Mouse (Mus musculus) kidney, adult 8-10 months (tissue): ENCODE results near the gene Hsd17b7.

Experiments
- DNase-seq, 2 experiments: peaks; one replicate each; pipeline ENCODE4 v3.0.0; 2022

Gene Hsd17b7

DNA sequence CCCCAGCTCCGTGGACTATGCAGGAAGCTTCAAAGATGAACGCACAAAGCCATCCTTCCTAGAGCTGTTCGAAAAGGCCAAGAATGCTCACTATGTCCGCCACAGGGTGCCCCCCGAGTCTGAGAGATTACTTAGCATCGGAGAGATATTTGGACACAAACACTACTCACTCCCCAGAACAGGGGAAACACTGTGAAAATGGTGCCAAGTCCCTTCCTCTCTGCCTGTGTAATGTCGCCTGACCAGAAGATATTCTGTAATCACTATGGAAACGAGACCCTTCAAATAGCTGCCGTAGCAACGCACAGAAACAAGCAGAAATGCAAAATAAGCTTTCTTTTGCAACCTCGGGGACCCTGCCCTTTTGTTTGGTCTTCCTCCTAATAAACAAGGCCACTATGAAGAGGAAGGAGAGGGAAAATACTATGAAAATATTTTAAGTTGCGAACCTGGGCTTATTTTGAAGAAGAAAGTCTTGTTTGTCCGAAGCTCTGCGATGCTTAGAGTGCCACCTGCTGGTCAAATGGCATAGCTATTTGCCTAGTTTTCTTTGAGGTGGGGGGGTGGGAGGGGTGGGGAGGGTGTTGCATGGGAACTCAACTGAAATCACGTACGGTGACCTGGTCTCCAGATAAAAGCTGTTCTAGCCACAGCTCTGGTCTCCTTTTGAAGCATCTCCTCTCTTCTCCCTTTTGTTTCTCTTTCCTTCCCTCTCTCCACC lies 34.9 kb downstream of the Hsd17b7 start:
- peak in 1 of 2 experiments; percentile 45 for DNase-seq

DNA sequence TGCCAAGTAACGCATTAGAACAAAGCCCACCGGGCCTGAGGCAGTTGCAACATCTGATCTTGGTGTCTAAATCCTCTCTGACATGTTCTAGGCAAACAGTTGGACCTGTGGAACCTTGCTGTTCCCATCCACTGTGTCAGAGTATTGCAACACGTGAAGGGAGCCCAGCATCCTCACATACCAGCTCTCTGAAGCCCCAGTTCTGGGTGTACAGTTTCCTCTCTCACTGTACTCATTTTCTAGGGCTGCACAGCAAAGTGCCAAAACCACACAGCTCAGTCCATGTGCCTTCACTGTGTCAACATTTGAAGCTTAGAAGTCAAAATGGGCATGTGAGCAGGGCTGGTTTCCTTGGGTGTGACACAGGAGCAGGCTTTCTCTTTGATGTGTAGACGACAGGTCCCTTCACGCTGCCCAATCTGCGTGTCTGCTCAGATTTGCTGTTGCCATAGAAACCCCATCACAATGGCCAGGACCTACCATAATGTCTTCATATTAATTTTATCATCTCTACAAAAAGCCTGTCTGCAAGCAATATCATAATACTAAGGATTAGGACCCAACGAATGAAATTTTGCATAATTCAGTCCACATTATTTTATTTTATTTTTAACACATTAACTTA lies 36.8 kb downstream of the Hsd17b7 start:
- DNase-seq = no peak

DNA sequence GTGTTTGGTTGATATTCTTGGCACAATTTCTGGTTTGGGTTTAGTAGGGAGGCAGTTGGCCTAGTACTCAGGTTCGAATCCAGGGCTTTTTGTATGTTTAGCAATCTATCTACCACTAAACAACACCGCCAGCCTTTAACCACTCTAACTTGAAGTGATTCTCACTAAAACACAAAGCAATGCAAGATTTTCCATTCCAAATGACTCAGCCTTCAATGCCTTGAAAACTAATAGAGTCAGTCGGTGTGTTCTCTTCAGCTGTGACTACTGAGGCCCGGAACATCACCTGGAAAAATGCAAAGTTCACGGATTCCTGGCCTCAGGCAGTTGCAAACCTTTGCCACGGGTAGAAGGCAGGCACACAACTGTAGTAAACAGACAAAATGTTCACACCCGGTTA lies 37.3 kb downstream of the Hsd17b7 start:
- DNase-seq = no peak

DNA sequence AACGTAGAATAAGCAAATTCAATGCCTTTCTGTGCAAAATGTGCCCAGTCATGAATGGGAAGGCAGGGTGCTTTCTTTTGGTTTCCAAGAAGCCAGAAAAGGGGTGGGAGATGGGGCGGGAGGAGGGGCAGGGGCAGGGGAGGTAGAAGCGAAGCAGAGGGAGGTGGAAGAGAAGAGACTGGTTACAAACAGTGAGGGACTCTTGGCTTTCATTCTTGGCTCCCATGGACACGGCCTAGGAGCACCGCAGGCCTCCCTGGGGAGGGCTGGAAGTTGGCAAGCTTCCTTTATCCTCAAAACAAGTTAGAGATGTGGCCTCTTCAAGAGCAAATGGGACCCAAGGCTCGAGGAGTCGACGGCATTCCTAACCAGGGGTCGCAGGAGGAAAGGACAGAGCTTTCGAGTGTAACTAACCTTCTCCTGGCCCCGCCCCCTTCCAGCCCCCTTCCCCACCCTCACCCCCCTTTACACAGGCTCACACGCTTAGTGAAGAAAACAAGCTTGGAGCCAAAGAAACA lies 40.5 kb downstream of the Hsd17b7 start, which contains the start of gene Ccdc190:
Ccdc190 (plus strand) TSS at position 195 of the 518 bp plus-strand sequence.
- DNase-seq = peak; percentile 12 to 20

DNA sequence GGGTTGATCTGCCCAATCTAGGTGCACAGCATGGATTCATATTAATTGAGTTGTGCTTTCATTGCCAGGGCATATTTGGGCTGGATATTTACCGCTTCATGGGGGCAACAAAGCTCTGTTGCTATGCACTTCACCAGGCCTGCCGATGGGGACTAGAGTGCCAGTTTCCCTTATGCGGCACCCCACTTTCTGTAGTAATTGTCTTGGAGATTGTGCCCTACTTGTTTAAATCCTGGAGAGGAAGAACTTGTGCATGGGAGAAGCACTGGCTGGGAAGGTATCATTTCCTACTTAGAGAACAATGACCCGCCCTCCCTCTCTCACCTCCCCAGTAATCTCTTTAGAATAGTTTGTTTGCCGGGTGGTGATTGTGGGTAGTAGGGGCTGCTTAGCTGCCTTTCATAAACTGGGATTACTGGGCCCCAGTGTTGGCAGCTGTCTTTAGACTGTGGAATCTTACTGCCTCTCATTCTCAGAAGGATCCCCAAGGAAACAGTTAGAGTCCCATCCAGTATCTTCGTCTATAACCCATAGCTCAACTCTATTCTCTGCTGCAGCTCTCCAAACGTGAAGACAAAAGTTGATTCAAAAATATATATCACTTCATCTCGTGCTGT lies 41.2 kb downstream of the Hsd17b7 start:
- DNase-seq = no peak

DNA sequence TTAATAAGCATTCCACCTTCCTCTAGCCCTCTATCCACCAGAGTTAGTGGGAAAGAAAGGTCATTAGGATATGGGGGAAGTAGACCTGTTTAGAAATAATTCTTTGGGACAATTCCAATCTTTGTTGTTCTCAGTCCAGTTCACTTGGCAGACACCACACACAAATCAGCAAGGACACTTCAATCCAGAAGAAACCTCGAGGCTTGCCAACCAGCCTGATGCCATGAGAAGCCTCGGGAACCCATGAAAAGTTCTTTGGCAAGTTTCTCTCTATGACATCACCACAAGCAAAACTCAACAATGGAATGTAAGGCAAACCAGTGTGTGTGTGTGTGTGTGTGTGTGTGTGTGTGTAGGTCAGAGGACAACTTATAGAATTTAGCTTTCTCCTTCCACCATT lies 44.5 kb downstream of the Hsd17b7 start:
- DNase-seq = no peak

DNA sequence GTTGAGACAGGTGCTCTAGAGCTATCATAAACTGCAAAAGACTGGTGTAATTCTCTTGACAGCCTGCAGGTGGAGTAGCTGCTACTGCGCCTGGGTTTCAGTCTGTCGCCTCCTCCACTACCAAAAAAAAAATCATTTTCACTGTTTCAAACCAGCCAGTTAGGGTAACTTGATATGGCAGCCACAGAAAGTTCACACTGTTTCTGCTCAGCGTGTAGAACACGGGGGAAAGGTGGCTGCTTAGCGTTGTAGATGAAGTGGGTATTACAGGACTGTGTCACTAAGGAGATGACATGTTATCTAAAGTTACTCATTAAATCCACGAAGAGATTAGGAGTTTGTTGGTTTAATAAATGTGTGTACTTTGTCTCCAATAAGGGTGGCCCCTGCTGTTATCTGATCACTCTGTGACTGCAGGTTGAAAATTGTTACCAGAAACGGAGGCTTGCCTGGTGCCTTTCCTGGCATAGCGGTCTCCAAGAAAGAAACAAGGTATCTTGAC lies 47.3 kb downstream of the Hsd17b7 start:
- DNase-seq = peak; percentile 15 to 38

DNA sequence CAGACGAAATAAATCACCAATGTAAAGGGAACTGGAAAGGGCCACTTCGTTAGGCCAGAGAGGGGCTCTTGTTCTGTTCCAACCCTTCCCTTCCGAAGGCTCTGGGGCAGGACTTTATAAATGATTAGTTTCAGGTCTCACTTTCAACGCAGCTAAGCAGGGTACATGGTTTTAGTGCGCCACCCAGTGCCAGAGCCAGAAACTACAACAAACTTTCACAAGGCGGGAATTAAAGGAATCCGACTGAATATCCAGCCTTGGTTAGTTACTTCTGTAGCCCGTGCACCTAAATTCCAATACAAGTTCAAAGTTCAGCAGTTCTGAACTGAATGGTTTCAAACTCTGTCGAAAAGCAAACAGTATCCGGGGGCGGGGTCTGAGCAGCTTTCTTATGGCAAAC lies 49.8 kb downstream of the Hsd17b7 start:
- peak; percentile 39 to 86 for DNase-seq

DNA sequence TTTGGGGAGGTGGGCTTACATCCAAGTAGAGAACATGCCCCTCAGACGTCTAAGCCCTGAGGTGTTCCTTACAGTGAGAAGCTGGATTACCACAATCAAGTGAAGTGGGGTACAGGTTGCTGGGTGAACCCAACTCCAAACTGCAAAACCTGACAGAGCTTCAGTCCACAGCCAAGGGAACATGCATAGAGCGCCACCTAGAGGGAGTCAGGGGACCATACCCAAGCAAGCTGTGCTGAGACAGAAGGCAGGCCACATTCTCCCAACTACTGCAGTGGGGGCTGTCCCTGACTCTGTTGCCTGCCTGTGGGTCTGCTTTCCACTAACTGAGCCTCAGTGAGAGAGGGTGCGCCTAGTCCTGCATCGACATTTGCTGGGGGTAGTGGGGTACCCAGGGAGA lies 51.0 kb downstream of the Hsd17b7 start:
- peak in 1 of 2 experiments; percentile 27 for DNase-seq

DNA sequence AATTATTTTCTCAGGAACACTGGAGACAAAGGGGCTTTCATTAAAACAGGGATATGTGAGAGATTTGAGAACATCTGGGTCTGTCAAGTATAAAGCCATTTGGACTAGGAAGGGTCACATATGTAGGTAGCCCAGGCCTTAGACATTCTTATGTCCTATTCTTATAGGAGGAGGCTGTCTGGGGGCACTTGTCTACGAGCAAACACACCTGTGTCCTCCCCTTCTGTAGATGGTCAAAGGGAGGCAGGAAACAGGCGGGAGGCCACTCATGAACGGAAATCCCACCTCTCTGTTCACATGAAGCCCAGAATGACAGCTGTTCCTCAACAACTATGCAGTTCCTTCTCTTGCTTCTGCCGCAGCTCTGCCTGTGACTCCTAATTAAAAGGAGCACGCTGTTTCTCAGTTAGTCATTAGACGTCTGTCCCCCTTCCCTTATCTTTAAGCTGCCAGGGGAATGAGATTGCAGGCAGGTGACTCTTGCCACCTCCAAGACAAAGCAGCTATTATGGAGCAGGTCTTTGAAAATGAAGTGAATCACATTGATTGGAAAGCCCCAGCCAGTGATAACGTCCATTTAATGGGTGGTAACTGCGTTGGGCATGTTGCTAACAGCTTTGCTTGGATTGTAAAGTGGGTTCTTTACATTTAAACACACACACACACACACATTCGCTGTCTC lies 51.8 kb downstream of the Hsd17b7 start:
- DNase-seq = no peak

DNA sequence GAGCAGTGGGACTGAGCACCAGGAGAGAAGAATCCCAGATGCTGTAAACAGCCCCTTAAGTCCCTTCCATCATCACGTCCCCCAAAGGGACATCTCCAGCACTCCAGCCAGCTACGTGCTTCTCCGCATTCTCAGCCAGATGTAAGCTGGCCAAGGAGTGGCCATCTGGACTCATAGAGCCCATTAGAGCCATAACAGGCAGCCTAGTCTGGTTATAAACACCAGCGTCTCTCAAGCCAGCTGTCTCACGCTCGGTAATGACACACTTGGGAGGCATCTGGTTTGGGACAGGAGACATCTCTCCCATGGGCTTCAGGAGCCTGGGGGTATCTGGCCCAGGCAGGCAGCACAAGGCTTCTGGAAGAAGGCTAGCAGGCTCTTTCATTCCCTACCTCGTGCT lies 52.4 kb downstream of the Hsd17b7 start:
- no peak for DNase-seq

DNA sequence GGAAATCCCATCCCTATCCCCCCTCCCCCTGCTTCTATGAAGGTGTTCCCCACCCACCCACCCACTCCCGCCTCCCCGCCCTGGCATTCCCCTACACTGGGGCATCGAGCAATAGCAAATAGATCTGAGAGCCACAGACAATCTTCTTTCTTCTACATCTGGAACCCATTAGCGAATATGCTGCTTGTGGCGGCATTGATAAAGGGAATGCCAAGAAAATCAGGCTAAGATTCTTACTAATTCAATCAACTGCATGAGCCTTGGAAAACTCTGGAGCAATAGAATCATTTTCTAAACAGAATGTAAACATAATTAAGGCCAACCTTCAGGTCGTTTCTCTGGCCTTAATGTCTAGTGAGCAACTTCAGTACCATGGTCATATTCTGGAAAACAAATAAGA lies 57.5 kb downstream of the Hsd17b7 start:
- DNase-seq = no peak

DNA sequence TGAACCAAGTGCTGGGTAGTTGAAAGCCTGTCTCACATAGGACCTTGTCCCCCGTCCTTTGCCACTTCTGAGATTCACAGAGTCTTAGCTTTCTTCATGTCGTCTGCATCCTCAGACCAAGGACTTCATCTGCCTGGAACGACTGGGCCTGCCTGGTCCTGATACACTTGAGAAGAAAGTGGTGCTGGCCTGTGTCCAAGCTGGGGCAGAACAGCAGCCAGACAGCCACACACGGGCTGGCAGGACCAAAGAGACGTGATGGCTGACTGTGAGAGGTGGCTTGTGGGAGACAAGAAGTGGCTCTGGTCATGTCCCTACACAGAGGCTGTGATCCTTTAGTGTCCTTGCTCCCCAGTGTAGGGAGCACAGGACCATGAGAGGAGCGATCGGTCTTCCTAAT lies 58.3 kb downstream of the Hsd17b7 start:
- no peak for DNase-seq

DNA sequence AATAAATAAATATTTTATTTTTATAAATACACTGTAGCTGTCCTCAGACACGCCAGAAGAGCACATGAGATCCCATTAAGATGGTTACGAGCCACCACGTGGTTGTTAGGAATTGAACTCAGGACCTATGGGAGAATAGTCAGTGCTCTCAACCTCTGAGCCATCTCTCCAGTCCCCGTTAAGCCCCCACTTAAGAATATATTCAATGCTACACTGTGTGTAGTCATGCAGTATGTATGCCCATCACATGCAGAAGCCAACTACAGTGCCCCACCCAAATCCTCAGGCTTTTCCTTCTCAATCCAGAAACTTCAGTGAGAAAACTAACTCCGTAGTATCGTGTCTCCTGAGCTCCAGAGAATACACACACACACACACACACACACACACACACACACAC lies 59.4 kb downstream of the Hsd17b7 start:
- DNase-seq = no peak

DNA sequence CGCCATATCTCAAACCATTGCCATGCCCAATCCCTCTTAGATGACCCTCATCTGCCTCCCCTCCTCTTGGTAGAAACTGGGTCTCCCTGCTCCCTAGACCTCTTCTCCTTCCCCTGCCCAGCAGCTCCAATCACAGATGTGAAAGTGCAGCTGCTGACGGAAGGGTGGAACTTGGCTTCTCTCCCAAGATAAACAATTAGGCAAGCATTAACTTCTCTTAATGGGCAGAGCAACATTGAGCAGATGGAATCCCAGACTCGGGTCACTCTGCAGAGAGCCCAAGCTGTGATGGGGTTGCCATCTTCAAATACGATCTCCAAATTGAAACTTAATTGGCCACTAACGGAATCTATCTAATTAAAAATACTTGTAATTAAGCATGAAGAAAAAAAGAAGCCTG lies 59.9 kb downstream of the Hsd17b7 start:
- DNase-seq = no peak

DNA sequence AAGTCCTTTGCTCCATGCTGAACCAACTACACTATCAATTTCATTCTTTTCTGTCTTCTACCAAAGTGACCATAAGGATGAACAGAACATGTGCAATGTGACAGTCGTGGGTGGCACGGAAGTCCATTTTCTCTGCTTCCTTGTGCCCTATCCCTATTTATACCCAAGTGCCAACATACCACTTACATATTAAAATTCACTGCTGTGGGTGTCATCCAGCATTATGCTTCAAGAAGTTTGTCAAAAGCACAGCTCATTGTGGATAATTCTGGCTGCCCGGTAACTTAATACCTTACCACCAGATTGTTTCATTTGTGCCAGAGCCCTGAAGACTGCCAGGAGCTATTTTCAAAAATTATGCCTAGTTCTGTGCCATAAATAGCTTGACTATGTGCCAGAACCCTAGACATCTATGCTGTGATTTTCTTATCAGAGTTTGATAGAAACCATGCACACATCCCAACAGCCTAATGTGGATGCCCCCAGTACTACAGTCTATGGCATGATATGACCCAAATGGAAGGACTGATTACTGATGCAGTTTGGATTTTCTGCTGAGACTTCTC lies 68.2 kb downstream of the Hsd17b7 start:
- no peak for DNase-seq
